Mouse (Mus musculus): ENCODE measurements around the gene Uox. TPM values are rescaled to one million over a fixed set of nuclear protein-coding genes. Genes with fewer than 3 reads are reported as not detected.

The Uox gene
- total RNA-seq (2021), result under 1 TPM in 1 of 2 experiments, not detected in 1; 0.46 TPM
- long read RNA-seq, experiment 1, result 0 reads
- long read RNA-seq, experiment 2, result 0 reads

GRCm38 (mm10) chr3:146570148-146570782 is at the start of gene Uox:
TSS of gene Uox (plus strand) at chr3:146570426.
- DNase-seq, result no peak
- intact Hi-C loops (cut with DNase I), result no loop called here

GRCm38 (mm10) chr3:146520798-146521651 is 49.2 kb upstream of the Uox start, which contains the start of gene Rpf1:
TSS of gene Rpf1 (minus strand) at chr3:146521429.
- intact Hi-C loops (cut with DNase I), result loop anchor here (1.0 kb wide), 1 partner anchor 21 kb away; no protein-coding TSS in a partner anchor
- peak; percentile 78 to 82 for DNase-seq

GRCm38 (mm10) chr3:146521652-146522020 is 48.6 kb upstream of the Uox start:
- intact Hi-C loops (cut with DNase I), result loop anchor here (1.0 kb wide), 1 partner anchor 21 kb away; no protein-coding TSS in a partner anchor

GRCm38 (mm10) chr3:146528335-146528734 is 41.9 kb upstream of the Uox start:
- DNase-seq, result no peak
- intact Hi-C loops (cut with DNase I), result no loop called here

More at GRCm38 (mm10) chr3:146521652-146522020, 48.6 kb upstream of the Uox start:
- no peak for DNase-seq

GRCm38 (mm10) chr3:146534986-146535385 is 35.2 kb upstream of the Uox start:
- intact Hi-C loops (cut with DNase I), result no loop called here
- DNase-seq, result no peak

GRCm38 (mm10) chr3:146540521-146541273 is 29.5 kb upstream of the Uox start:
- intact Hi-C loops (cut with DNase I), result no loop called here
- DNase-seq, result no peak

GRCm38 (mm10) chr3:146543632-146544031 is 26.6 kb upstream of the Uox start:
- intact Hi-C loops (cut with DNase I), result no loop called here
- DNase-seq, result no peak

- intact Hi-C loops (cut with DNase I), result loop anchor here (5.0 kb wide), 1 partner anchor 208 kb away; no protein-coding TSS in a partner anchor
- DNase-seq, result no peak
These were observed 15.4 kb upstream of the Uox start for GRCm38 (mm10) chr3:146554816-146555215.

- intact Hi-C loops (cut with DNase I), result loop anchor here (5.0 kb wide), 1 partner anchor 209 kb away; no protein-coding TSS in a partner anchor
- no peak for DNase-seq
These were observed 13.7 kb upstream of the Uox start for GRCm38 (mm10) chr3:146556567-146556966.

- intact Hi-C loops (cut with DNase I), result loop anchor here (5.0 kb wide), 1 partner anchor 210 kb away; no protein-coding TSS in a partner anchor
- no peak for DNase-seq
These were observed 12.7 kb upstream of the Uox start for GRCm38 (mm10) chr3:146557507-146557906.

- intact Hi-C loops (cut with DNase I), result loop anchor here (5.0 to 10.0 kb wide), 2 partner anchors 219 to 382 kb away; no protein-coding TSS in a partner anchor
- DNase-seq, result no peak
These were observed 7.3 kb upstream of the Uox start for GRCm38 (mm10) chr3:146562936-146563335.

- intact Hi-C loops (cut with DNase I), result loop anchor here (2.0 to 10.0 kb wide), 3 partner anchors 218 to 380 kb away; no protein-coding TSS in a partner anchor
- DNase-seq, result peak; percentile 66 to 72
These were observed 5.8 kb upstream of the Uox start for GRCm38 (mm10) chr3:146564268-146565064.

GRCm38 (mm10) chr3:146565065-146565411 is 5.2 kb upstream of the Uox start:
- intact Hi-C loops (cut with DNase I), result loop anchor here (2.0 to 10.0 kb wide), 2 partner anchors 352 to 380 kb away; no protein-coding TSS in a partner anchor
- no peak for DNase-seq

GRCm38 (mm10) chr3:146567366-146567765 is 2.9 kb upstream of the Uox start:
- intact Hi-C loops (cut with DNase I), result loop anchor here (10.0 kb wide), 1 partner anchor 377 kb away; no protein-coding TSS in a partner anchor
- no peak for DNase-seq

- intact Hi-C loops (cut with DNase I), result loop anchor here (10.0 kb wide), 1 partner anchor 377 kb away; no protein-coding TSS in a partner anchor
- no peak for DNase-seq
These were observed 2.2 kb upstream of the Uox start for GRCm38 (mm10) chr3:146567884-146568530.

- intact Hi-C loops (cut with DNase I), result loop anchor here (10.0 kb wide), 1 partner anchor 375 kb away; no protein-coding TSS in a partner anchor
- no peak for DNase-seq
These were observed 632 bp upstream of the Uox start for GRCm38 (mm10) chr3:146569594-146569993.

- no peak for DNase-seq
- intact Hi-C loops (cut with DNase I), result no loop called here
These were observed 713 bp downstream of the Uox start for GRCm38 (mm10) chr3:146570939-146571338.

- intact Hi-C loops (cut with DNase I), result no loop called here
These were observed 1.1 kb downstream of the Uox start for GRCm38 (mm10) chr3:146571341-146571740.

GRCm38 (mm10) chr3:146577591-146577990 is 7.4 kb downstream of the Uox start:
- intact Hi-C loops (cut with DNase I), result no loop called here
- DNase-seq, result no peak

More at GRCm38 (mm10) chr3:146571341-146571740, 1.1 kb downstream of the Uox start:
- DNase-seq, result no peak
